Mouse (Mus musculus): ENCODE results near the gene Ina. TPM values are rescaled to one million over a fixed set of nuclear protein-coding genes. Genes with fewer than 3 reads are reported as not detected.

Gene Ina
- polyA plus RNA-seq, 1 experiment = not detected

DNA sequence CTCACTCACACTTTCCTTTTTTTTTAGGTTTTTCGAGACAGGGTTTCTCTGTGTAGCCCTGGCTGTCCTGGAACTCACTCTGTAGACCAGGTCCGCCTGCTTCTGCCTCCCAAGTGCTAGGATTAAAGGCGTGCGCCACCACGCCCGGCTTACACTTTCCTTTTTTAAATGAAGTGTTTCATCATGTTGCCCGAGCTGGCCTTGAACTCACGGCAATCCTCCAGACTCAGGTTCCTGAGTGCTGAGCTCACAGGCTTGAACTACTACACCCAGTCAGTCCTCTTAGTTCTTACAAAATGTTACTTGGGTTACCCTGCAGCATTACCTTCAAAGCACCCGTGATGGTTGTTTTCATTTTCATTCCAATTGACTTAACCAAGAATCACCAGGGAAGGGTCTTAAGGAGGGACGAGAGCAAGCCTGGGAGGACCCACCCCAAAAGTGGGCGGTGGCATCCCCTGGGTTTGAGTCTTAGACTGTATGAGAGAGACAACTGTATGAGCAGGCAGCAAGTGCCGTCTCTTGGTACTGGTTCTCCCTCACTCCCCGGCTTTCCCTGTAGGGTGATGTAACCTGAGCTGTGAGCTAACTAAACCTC, 32.8 kb downstream of the Ina start:
- H3K4me1 ChIP-seq (ENCODE audit: control insufficient read depth, insufficient read depth, low read length) = no peaks in the 10 kb centered on the region
- TF ChIP-seq POLR2A (IDR thresholded peaks at IDR 0.05; ENCODE audit: low read depth, low read length) (no peak), CTCF (IDR thresholded peaks at IDR 0.05; ENCODE audit: borderline replicate concordance, insufficient read depth, low read length) (no peak)

DNA sequence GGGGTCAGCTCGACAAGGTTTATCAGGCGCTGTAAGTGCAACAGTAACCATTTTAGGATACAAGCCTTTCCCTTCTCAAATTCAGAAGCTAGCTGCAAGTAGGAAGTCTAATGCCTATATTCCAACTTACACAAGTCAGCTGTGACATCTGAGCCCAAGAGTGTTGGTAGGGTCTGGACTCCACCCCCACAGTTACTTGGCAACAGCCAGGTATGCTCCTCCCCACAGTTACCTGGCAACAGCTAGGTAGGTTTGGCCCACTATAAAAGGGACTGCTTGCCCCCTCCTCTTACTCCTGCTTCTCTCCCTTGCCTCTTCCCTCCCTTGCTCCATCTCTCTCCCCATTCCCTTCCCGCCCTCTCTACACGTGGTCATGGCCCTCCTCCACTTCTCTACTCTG, 34.6 kb downstream of the Ina start:
- TF ChIP-seq POLR2A (IDR thresholded peaks at IDR 0.05; ENCODE audit: low read depth, low read length) (no peak), CTCF (IDR thresholded peaks at IDR 0.05; ENCODE audit: borderline replicate concordance, insufficient read depth, low read length) (no peak)
- Histone ChIP-seq H3K4me3 (ENCODE audit: insufficient read depth, low read length) (no peak overlapping the region), H3K27ac (ENCODE audit: insufficient read depth, low read length) (no peak overlapping the region), H3K4me1 (ENCODE audit: control insufficient read depth, insufficient read depth, low read length) (no peaks in the 10 kb centered on the region)

More for the DNA sequence above, 32.8 kb downstream of the Ina start:
- Histone ChIP-seq H3K27ac (ENCODE audit: insufficient read depth, low read length) (no peak overlapping the region), H3K4me3 (ENCODE audit: insufficient read depth, low read length) (no peak overlapping the region)

DNA sequence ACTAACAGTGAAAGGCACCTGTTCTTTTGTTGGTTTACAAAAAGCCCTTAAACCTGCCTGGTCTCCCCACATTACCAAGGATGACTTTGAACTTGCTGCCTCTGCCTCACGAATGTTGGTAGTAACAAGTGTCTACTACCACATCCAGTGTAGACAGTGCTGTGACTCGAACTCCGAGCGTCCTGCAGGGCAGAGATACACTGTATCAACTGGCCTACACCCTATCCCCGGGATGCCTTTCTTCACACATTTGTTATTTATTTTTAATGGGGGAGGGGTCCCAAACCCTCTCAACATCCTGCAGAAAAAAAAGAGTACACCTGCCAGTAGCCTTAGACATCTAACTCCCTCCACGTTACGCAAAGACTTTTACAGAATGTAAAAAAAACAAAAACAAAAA, 35.3 kb downstream of the Ina start:
- Histone ChIP-seq H3K4me3 (ENCODE audit: insufficient read depth, low read length) (peak overlapping the region; percentile 76), H3K4me1 (ENCODE audit: control insufficient read depth, insufficient read depth, low read length) (no peaks in the 10 kb centered on the region), H3K27ac (ENCODE audit: insufficient read depth, low read length) (no peak overlapping the region)
- TF ChIP-seq POLR2A (IDR thresholded peaks at IDR 0.05; ENCODE audit: low read depth, low read length) (no peak), CTCF (IDR thresholded peaks at IDR 0.05; ENCODE audit: borderline replicate concordance, insufficient read depth, low read length) (no peak)

DNA sequence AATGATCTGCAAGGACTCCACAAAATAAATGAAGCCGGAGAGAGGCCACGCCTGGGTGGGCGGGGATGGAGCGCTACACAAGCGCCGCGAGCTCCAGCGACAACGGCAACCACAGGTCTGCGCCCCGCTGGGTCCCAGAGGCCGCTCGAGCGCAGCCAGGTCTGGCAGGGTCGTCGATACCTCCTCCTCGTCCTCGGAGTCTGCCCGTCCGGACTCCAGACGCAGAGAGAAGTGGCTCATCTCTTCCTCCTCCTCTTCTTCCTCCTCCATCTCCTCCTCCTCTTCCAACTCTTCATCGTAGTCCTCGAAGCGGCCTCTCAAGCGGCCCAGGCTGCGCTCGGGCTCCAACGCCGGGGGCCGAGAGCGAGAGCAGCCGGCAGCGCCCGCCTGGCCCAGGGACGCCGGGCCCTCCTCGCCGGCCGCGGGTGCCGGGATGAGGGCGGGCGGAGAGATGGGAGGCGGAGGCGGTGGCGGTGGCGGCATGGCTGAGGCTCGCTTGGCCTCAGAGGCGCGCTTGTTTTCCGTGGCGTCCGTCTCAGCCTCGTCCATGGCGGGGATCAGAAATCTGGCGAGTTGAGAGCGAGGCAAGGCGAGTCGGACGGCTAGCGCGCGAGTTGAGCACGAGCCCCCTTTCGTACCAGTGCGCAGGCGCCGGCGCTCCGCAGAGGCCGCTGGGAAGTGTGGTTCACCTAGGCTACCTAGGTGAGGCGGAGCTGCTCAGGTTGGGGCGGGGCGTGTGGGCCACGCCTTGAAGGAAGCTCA, 36.0 kb downstream of the Ina start, which contains the start of gene Pcgf6:
Gene Pcgf6, minus strand, starts transcription at position 636 of the 762 bp plus-strand sequence.
- Histone ChIP-seq H3K27ac (ENCODE audit: insufficient read depth, low read length) (peak within 1 kb of the TSS; percentile 71), H3K4me3 (ENCODE audit: insufficient read depth, low read length) (peak within 1 kb of the TSS; percentile 76), H3K4me1 (ENCODE audit: control insufficient read depth, insufficient read depth, low read length) (no peaks in the 10 kb centered on the region)
- TF ChIP-seq CTCF (IDR thresholded peaks at IDR 0.05; ENCODE audit: borderline replicate concordance, insufficient read depth, low read length) (no peak), POLR2A (IDR thresholded peaks at IDR 0.05; ENCODE audit: low read depth, low read length) (peak; percentile 91)

DNA sequence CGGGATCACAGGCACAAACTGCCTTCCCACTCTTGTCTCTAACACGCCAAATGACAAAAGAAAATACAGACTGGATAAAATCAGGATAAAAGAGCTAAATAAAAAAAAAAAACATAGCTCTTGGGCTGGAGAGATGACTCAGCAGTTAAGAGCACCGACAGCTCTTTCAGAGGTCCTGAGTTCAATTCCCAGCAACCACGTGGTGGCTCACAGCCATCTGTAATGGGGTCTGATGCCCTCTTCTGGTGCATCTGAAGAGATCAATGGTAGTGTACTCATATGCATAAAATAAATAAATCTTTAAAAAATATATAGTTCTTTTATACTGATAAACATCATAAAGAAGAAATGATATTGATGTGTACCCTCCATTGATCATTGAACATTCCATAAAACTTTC, 38.4 kb downstream of the Ina start:
- Histone ChIP-seq H3K27ac (ENCODE audit: insufficient read depth, low read length) (no peak overlapping the region), H3K4me1 (ENCODE audit: control insufficient read depth, insufficient read depth, low read length) (no peaks in the 10 kb centered on the region), H3K4me3 (ENCODE audit: insufficient read depth, low read length) (no peak overlapping the region)
- TF ChIP-seq CTCF (IDR thresholded peaks at IDR 0.05; ENCODE audit: borderline replicate concordance, insufficient read depth, low read length) (no peak), POLR2A (IDR thresholded peaks at IDR 0.05; ENCODE audit: low read depth, low read length) (no peak)

DNA sequence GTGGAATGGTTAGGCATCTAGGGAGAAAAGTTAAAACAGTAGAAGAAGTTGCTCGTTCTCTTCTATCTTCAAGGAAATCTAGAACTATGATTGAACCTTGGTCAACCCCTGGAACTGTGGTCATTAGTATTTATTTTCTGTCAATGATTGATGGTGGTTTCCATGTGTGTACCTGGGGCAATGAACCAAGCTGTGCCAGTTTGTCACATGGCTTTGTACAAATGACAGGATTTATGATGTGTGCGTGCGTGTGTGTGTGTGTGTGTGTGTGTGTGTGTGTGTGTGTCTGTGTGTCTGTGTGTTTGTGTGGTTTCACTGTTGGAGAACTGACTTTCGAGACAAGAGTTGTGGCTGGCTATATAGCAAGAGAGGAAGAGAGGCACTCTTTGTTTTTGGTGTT, 39.0 kb downstream of the Ina start:
- H3K4me3 ChIP-seq (ENCODE audit: insufficient read depth, low read length) = no peak overlapping the region
- no peak overlapping the region for H3K27ac ChIP-seq (ENCODE audit: insufficient read depth, low read length)
- H3K4me1 ChIP-seq (ENCODE audit: control insufficient read depth, insufficient read depth, low read length) = no peaks in the 10 kb centered on the region
- no peak for TF ChIP-seq CTCF (IDR thresholded peaks at IDR 0.05; ENCODE audit: borderline replicate concordance, insufficient read depth, low read length)
- no peak for TF ChIP-seq POLR2A (IDR thresholded peaks at IDR 0.05; ENCODE audit: low read depth, low read length)

DNA sequence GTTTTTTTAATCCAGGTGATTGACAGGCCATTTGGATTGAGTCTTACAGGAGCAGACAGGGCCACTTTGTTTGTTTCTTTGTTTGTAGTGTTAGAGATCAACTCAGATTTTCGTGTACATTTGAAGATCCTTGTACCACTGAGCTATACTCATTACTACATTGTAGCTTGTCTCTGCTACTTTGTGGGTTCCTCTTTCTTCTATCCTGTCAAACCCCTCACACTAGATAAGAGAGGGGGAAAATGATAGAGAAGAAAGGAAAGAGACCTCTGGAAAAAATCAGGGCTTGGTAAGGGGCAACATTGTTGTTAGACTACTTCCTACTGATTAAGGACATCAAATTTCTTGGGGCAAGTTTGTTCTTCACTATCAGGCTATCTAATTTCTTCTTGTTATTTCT, 43.2 kb downstream of the Ina start:
- TF ChIP-seq POLR2A (IDR thresholded peaks at IDR 0.05; ENCODE audit: low read depth, low read length) (no peak), CTCF (IDR thresholded peaks at IDR 0.05; ENCODE audit: borderline replicate concordance, insufficient read depth, low read length) (no peak)

DNA sequence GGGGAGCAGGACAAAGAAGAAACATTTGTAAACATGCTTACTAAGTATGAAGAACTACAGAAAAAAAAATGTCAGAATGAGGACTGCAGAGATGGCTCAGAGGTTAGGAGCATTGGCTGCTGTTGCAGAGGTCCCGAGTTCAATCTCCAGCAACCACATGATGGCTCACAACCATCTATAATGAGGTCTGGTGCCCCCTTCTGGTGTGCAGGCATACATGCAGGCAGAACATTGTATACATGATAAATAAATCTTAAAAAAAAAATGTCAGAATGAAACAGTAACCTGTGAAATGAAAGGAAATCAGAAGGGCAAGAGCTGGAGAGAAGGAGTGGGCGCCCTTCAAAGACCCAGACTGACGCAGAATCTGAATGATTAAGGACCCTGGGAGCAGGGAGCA, 51.4 kb downstream of the Ina start:
- TF ChIP-seq CTCF (IDR thresholded peaks at IDR 0.05; ENCODE audit: borderline replicate concordance, insufficient read depth, low read length) (no peak), POLR2A (IDR thresholded peaks at IDR 0.05; ENCODE audit: low read depth, low read length) (no peak)
- no peak overlapping the region for H3K27ac ChIP-seq (ENCODE audit: insufficient read depth, low read length)
- H3K4me1 ChIP-seq (ENCODE audit: control insufficient read depth, insufficient read depth, low read length) = no peaks in the 10 kb centered on the region
- no peak overlapping the region for H3K4me3 ChIP-seq (ENCODE audit: insufficient read depth, low read length)

More for the DNA sequence above, 43.2 kb downstream of the Ina start:
- Histone ChIP-seq H3K4me1 (ENCODE audit: control insufficient read depth, insufficient read depth, low read length) (no peaks in the 10 kb centered on the region), H3K27ac (ENCODE audit: insufficient read depth, low read length) (no peak overlapping the region), H3K4me3 (ENCODE audit: insufficient read depth, low read length) (no peak overlapping the region)

DNA sequence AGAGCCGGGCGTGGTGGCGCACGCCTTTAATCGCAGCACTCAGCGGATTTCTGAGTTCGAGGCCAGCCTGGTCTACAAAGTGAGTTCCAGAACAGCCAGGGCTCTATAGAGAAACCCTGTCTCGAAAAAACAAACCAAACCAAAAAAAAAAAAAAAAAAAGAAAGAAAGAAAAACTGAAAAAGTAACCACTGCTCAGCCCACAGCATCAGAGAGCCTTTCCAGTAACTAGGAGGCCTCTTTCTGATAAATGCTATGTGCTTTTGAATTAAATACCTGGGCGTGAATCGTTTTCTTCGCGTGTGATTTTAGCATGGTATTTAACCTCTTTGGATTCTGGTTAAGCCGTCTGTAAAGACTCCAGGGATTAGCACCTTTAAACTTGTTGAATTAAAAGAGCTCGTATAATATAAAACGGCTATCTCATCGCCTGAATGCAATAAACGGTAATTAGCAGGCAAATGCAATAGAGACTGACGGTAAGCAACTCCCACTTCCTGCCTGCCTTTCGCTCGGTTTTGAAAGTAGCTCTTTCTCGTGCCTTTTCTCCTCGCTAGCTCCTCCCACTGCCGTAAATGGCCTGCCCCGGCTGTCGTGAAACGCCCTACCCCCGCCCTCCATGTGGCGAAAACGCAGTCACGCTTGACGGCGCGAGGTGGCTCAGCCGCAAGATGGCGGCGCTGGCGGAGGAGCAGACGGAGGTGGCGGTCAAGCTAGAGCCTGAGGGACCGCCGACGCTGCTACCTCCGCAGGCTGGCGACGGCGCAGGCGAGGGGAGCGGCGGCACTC, 52.8 kb downstream of the Ina start, which contains the start of gene Taf5:
Gene Taf5, plus strand, starts transcription at position 651 of the 787 bp plus-strand sequence.
- TF ChIP-seq CTCF (IDR thresholded peaks at IDR 0.05; ENCODE audit: borderline replicate concordance, insufficient read depth, low read length) (no peak), POLR2A (IDR thresholded peaks at IDR 0.05; ENCODE audit: low read depth, low read length) (peak; percentile 97)
- Histone ChIP-seq H3K27ac (ENCODE audit: insufficient read depth, low read length) (peak within 1 kb of the TSS; percentile 64), H3K4me1 (ENCODE audit: control insufficient read depth, insufficient read depth, low read length) (no peaks in the 10 kb centered on the region), H3K4me3 (ENCODE audit: insufficient read depth, low read length) (peak within 1 kb of the TSS; percentile 72)

Data from embryonic fibroblast, embryonic 13.5 days (primary cell).